Mouse (Mus musculus): Measurements from ENCODE around the gene Aes. TPM values are rescaled to one million over a fixed set of nuclear protein-coding genes. Genes with fewer than 3 reads are reported as not detected.
A peak's percentile ranks its signal among the peaks of the same experiment; 100 is the strongest.

The Aes gene
- 134 and 183 TPM in 2 replicates for total RNA-seq (2017)

DNA sequence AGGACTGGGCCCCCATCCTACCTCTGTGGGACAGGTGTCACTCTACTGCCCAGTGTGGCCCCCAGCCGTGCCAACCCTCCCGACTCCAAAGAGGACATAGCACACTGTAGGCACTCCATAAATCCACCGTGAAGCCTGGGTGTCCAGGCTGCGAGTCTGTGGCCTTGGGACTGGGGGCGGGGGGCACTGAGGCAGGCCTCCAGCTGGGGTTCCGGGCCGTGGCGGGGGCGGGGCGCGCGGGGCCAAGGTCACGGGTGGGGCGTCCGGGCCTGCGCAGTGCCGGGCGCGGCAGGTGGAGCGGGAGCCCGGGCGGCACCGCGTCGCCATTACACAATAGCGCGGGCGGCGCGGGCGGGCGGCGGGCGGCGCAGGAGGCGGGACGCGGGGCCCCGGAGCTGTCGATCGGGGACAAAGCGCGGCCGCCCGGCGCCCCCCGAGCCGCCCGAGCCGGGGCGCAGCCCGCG lies at the start of gene Aes:
Gene Aes, plus strand, starts transcription at position 326 of the 464 bp plus-strand sequence.
- no peak; the same call in 1 of the 2 replicates for ATAC-seq (replicated peaks; ENCODE audit: low read depth, poor library complexity, severe bottlenecking)

DNA sequence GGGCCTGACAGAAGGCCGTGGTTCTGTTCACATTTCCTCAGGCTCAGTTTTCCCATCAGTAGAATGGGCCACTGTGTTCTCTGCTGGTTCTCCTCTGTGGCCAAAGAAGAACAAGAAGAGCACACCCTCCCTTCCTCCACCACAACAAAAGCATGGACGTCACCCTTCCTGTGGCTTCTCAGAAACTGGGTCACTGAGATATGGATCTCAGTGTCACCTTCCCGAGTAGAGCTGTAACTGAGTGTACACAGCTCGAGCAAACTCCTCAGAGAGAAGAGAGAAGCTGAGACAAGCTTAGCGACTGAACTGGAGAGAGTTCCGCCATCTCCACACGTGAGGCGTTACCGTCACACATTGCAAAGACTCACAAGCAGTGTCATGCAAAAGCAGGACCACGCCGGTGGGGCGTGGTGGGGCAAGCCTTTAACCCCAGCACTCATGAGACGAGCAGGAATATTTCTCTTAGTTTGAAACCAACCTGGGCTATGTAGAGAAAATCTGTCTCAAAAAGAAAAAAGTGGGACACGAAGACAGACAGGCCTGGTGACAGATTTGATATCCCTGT lies 49.0 kb upstream of the Aes start:
- ATAC-seq (replicated peaks; ENCODE audit: low read depth, poor library complexity, severe bottlenecking): peak; percentile 26; the same call in 1 of the 2 replicates

DNA sequence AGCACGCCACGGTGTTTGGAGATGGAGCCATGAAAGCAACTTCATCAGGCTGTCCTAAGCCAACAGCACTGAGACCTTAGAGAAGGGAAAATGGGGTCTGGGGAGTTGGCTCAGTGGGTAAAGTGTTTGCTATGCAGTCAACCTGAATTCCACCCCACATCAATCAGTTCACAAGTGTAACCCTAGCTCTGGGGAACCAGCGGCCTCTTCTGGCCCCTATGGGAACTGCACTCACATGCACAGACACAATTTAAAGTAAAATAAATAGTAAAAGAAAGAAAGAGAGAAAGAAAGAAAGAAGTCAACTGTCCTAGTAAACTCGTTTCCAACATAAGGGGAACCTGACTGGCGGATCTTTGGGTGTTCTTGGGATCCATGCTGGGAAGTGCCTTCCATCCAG lies 45.5 kb upstream of the Aes start:
- ATAC-seq (replicated peaks; ENCODE audit: low read depth, poor library complexity, severe bottlenecking): no peak

DNA sequence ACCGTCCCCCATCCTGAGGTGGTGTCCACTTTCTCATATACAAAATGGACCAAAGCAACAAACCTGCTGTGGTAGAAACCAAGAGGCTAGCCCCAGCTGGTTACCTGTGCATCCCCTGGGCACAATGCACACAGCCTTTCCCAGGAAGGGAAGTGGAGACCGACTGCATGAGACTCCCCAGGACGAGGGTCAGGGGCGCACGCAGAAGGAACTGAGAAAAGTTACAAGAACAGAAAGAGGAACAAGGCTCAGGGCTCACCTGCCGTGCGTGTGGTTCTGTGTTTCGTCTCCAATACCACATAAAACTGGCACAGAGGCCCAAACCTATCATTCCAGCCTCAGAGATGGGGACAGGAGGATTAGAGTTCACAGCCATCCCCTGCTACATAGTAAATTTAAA lies 42.1 kb upstream of the Aes start:
- ATAC-seq (replicated peaks; ENCODE audit: low read depth, poor library complexity, severe bottlenecking): peak; percentile 23

DNA sequence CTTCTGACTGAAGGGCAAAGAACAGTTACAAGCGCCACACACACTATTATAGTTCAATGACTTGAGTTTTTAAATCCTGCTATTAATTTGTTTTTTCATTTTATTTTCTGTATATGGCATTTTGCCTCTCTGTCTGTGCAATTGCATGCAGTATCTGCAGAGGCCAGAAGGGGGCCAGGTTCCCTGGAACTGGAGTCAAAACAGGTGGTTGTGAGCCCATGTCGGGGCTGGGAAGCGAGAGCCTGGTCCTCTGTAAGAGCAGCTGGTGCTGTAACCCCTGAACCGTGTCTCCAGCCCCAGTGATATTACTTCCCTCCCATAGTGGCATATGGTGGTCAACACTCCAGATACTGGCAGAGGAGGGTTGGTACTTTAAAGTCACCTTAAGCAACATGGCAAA lies 40.7 kb upstream of the Aes start:
- peak; percentile 34 for ATAC-seq (replicated peaks; ENCODE audit: low read depth, poor library complexity, severe bottlenecking)

DNA sequence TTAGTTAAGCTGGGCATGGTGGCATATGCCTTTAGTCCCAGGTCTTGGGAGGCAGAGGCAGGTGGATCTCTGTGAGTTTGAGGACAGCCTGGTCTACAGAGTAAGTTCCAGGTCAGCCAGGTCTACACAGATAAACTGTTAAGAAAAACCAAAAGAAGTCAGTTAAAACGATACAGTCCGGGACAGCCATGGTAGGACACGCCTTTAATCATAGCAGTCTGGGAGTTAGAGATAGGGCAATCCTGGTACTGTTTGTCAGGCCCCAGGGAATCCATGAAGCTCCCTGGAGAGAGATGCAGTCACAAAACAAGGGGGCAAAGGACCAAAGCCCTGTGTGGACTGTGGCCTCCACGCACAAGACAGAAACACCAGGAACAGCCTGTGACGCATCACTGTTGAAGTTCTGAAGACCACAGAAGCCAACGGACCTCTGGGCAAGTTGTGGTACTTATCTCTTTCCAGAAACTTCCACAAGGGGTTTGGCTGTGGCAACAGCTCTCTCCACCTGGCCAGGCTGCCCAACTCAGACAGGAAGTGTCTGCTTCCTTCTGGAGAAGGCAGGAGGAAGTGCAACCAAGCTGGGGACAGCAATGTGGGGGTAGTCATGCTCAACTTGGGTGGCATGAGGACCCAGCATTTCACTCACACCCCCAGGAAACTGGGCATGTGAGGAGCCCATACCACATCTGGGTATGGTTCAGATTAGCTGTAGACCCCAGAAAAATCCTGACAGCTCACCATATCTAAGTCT lies 39.9 kb upstream of the Aes start:
- peak; percentile 71 for ATAC-seq (replicated peaks; ENCODE audit: low read depth, poor library complexity, severe bottlenecking)

DNA sequence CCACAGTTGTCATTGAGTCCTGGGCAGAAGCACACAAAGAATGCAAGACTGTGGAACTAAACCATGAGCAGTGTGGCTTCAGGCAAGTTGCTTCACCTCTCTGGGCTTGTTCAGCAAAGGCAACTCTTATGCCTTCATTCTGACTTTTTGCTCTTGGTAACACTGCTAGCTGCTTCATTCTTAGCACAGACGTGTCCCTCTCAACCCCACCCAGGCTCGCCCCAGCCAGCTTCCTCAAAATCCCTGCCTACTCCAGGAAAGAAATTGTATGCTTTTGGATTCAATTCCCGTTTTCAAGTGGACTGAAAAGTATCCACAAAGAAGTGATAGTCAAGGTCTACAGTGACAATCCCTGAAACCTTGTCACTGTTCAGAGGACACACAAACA lies 39.3 kb upstream of the Aes start:
- no peak for ATAC-seq (replicated peaks; ENCODE audit: low read depth, poor library complexity, severe bottlenecking)

DNA sequence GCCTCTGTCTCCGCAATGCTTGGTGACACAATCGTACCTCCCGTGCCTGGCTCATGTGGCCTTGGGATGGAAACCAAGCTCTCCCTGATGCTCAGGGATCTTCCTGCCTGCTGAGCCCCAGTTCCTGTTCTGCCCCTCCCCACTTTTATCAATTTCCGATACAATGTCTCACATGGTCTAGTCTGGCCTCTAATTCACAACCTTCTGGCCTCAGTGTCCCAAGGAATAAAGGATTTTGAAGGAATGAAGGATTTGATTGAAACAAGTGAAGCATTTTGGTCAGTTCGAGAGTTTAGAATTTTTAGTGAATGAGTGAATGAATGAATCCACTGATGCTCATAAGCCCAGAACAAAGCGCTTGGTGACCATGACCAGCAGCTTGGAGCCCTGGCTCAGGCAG lies 36.1 kb upstream of the Aes start:
- ATAC-seq (replicated peaks; ENCODE audit: low read depth, poor library complexity, severe bottlenecking): no peak

DNA sequence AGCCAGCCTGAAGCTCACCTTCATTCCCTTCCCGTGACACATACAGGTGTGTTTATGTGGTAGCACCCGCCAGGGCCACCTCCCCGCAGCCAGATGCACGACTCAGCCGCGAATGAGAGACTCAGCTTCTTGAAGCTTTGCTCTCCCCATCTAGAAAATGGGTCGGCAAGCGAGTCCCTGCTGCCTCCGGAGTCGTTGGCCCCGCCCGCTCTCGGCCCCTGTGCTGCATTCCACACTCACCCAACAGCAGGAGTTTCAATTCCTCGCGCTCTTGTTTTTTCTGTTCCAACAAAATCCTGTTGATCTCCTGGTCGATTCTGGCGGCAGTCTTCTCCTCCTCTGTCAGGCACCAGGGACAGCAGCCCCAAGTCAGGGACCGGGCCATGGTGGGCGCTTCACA lies 35.7 kb upstream of the Aes start:
- no peak for ATAC-seq (replicated peaks; ENCODE audit: low read depth, poor library complexity, severe bottlenecking)

DNA sequence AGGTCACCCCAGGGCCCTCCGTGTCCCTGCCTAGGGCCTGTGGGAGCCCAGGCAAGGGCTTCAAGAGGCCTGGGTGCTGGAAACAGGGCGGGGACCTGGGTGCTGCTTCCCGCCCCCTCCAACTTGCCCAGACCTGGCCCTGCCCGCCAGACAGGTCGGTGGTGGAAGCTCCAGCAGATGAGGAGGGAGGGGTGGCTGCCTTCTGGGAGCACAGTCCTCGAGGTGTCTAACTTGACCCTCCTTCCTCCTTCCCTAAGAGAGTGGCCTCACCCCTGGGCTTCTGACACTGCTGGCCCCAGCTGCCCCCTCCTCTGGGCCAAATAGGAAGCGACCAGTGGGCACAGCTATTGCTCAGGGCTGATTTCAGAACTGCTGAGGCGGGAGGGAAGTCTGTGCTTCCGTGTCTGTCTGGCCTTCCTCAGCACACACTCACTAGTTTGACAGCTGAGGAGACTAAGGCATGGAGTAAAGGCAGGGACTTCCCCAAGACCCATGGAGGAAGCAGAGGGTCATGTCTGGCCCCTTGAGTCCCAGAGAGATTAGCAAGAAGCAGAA lies 35.2 kb upstream of the Aes start, which contains the start of gene Gna15:
Gene Gna15, minus strand, starts transcription at position 175 of the 555 bp plus-strand sequence.
- ATAC-seq (replicated peaks; ENCODE audit: low read depth, poor library complexity, severe bottlenecking): peak; percentile 56

DNA sequence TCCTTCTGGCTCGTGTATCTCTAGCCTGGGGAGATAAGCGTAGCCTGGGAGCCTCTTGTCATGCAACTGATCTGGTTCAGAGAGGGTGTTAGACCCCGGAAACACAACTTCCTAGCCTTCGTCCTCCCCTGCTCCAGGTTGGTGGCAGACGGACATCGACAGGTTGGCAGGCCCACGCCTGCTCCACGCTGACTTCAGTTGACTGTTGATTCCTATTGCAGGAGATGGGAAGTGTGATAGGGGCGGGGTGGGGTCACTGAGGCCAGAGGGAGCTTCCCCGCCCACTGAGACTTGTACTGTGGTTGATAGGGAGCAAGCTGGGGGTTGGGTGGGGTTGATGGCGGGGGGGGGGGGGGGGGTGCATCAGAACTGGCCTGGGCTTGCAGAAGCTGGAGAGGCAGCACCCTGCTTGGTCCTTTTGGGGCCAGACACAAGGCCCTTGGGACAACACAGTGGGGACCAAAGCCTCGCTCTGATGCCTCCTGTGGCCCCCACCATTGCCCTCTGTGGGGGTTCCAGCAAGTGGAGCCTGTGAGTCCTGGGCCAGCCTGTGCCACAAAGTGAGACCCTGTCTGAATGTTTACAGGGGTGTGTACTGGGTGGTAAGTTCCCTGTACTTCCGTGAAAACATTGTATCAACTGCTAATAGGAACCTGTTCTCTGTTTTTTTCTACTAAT lies 34.1 kb upstream of the Aes start:
- ATAC-seq (replicated peaks; ENCODE audit: low read depth, poor library complexity, severe bottlenecking): peak; percentile 29

DNA sequence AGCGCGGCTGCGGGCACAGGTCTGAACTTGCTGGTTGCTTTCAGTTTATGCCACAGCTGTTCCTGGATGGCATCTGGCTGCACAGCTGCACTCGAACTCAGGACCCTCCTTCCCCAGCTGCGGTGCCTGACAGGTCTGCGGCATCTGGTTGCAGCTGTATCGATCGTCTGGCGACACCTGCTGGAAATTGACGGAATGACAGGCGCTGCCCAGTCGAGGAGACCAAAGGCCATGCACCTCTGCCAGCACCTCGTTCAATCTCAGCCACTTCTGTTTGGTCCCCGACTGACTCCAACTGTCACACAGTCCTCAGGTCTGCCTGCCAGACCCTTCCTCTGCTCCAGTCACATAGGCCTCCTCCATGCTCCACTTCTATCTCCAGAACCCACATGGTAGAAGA lies 32.5 kb upstream of the Aes start:
- ATAC-seq (replicated peaks; ENCODE audit: low read depth, poor library complexity, severe bottlenecking): peak; percentile 57

DNA sequence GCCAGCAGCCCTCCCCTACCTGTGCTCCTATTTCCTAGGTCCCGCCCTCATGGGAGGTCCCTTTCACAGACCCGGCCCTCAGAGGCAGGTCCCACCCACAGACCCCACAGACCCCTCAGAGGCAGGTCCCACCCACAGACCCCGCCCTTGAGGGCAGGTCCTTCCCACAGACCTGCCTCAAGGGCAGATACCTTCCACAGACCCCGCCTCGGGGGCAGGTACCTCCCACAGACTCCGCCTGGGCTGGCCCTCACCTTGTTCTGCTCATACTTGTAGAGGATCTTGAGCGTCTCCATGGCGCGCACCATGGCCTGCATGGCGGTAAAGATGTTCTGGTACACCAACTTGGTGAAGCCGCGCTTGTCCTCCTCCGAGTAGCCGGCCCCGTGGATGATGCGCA lies 24.5 kb upstream of the Aes start:
- no peak for ATAC-seq (replicated peaks; ENCODE audit: low read depth, poor library complexity, severe bottlenecking)

DNA sequence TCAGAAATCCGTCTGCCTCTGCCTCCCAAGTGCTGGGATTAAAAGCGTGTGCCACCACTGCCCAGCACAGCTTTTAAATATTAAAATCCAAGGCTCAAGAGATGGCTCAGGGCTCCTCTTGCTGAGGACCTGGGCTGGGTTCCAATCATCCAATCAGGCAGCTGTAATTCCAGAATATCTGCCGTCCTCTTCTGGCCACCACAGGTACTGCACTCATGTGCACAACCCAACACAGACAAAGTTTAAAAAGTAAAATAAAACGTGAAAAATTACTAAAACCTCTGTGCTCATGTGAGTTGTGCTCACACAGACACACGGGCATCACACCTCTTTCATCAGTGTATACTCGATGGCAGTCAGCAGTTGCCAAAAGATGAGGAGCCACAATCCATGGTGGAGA lies 22.6 kb upstream of the Aes start:
- ATAC-seq (replicated peaks; ENCODE audit: low read depth, poor library complexity, severe bottlenecking): peak; percentile 59

DNA sequence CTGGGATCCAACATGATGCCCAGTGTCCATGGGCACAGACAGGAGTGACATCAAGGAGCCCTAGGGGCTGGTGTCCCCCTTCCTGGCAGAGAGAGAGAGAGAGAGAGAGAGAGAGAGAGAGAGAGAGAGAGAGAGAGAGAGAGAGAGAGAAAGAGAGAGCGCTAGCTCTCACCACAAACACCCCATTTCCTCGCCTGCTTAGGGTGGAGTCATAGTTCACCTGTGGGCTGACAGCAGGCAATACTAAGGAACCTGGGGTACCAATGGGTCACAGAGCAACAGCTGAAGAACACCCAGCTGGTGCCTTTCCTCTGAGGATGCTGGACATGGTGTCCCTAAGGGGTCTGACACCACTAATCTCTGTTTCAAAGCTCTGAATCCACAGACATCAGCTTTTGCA lies 21.9 kb upstream of the Aes start:
- no peak for ATAC-seq (replicated peaks; ENCODE audit: low read depth, poor library complexity, severe bottlenecking)

DNA sequence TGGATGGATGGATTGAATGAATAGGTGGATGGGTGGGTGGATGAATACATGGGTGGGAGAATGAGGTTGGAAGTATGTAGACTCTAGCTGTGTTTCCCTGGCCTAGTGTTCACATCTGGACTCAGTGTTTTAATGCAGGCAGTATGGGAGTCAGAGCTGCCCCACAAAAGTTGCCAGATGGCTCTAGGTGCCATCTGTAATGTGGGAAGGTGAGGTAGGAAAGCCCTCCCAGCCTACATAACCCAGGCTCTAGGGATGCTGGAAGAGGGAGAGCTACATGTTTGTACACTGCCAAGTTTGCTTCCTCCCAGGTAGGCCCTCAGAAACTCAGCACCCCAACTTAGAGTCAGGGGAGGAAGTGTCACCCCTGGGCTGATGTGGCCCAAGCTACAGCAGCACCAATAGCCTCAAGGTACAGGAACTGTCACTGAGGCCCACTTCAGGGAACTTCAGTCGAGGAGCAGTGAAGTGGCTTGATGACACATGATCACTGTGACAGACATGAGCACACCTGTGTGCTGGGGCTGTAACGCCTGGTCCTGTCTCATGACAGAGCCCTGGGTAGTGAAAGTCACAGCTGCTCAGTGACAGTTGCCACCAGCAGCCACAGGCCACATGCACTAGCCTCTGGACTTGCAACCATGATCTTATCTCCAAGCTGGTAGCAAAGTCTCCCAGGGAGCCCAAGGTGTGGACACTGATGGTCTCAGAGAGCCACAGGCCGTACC lies 20.8 kb upstream of the Aes start:
- no peak for ATAC-seq (replicated peaks; ENCODE audit: low read depth, poor library complexity, severe bottlenecking)

DNA sequence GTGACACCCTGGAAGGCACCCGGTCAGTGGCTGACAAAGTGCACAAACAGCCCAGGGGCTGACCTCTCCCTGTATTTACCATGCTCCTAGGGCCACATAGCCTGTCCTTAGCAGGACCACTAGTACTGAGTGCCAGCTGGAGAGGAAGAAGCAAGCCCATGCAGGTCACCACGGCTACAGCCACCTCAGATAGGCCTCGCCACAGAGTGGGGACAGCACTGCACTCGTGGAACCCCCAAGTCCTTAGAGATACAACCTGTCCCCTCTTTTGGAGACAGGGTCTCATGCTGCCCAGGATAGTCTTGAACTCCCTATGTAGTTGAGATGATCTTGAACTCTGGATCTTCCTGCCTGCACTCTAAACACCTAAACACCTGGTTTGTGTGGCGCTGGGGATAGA lies 17.9 kb upstream of the Aes start:
- ATAC-seq (replicated peaks; ENCODE audit: low read depth, poor library complexity, severe bottlenecking): no peak

DNA sequence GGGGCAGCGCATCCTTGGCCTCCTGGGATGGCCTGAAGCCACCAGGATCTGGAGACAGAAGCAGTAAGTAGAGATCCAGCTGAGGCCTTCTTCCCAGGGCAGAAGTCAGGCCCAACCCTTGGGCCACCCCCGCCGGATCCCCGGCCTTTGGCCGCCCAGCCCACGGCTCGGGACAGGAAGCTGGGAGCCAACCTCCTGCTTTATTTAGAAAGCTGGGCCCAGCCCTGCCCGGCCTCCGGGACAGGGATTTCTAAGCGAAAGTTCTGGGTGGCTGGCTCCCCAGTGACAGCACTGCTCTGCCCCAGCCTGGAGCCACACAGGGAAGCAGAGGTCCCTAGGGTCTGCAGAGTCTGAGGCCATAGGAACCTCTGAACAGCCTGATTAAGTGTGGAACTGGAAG lies 17.5 kb upstream of the Aes start:
- ATAC-seq (replicated peaks; ENCODE audit: low read depth, poor library complexity, severe bottlenecking): no peak

DNA sequence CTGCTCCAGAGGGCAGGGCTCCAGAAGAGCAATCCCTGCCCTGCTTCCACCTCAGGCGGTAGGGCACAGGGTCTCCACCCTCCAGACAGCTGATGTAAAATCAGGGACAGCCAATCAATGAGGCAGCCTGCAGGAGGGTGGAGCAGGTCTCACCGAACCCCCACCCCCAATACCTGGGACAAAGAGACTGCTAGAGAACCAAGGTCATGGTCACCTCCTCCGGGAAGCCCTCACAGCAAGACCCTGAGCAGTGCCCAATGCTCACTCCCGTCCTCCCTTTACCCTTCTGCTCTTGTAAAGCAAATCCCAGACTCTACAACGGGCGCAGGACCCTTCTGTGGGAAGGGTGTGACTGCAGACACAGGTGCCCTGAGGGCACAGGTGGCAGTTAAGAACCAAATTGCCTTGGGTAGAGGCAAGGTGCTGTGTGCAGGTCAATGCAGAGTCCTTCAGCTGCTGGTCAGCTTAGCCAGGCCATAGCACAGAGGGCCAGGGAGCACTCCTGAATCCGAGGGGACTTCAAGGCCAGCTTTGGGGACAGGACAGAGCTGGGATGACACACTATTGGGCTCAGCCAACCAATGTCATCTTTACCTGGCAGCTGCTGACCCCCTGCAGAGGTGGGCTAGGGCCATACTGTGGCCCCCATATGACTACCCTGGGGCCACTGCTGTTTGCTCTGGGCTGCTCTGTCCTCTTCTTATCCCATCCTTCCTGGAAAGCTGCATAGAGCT lies 16.4 kb upstream of the Aes start:
- no peak for ATAC-seq (replicated peaks; ENCODE audit: low read depth, poor library complexity, severe bottlenecking)

DNA sequence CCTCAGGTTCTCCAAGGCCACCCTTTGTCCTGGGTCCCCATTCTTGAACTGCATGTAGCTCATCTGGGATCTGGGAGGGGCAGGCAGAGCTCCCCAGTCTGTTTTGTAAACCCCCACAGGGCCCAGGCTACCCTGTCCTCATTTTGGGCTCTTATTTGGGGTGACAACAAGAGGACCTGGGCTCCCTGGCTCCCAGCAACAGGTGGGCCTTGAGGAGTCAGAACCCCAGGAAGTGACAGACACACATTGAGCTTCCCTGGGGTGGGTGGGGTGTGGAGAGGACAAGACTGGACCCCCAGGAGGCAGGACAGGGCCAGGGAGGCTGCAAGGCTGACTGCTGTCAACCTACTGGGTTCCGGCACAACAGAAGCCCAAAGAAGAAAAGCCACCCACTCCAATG lies 15.7 kb upstream of the Aes start:
- no peak for ATAC-seq (replicated peaks; ENCODE audit: low read depth, poor library complexity, severe bottlenecking)
